Mouse (Mus musculus): ENCODE measurements around the gene Peg10. TPM values are rescaled to one million over a fixed set of nuclear protein-coding genes. Genes with fewer than 3 reads are reported as not detected.
"Not testable (repeated sequence)": the region's sequence is repeated elsewhere in the genome, so short reads cannot be mapped to it uniquely, and the experiment has no call there.

Gene Peg10
- polyA plus RNA-seq, 1 experiment, result 23.0 TPM

DNA sequence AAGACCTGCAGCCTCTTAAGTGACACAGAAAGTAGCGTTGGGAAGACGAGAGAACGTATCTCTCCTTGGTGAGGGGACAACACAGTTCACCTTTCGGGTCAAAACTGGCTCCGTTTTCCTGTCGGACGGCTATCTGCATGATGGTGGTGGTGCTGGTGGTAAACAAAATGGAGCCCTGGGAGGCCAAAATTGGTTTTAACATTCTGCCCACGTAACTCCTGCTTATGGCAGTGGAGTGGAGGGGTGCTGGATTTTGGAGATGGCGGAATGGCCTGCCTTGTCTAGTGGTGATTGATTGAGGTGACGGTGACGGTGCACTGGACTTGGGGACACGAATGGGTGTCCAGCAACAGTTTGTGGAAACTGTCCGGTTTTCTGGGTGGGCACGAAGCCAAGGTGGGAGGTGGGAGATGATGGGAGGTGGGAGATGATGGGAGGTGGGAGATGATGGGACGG is 1.4 kb downstream of the Peg10 start:
- Histone ChIP-seq H3K27me3 (ENCODE audit: control insufficient read depth, insufficient read depth, low read length) (no peaks in the 10 kb centered on the region), H3K27ac (ENCODE audit: control insufficient read depth, insufficient read depth, low read depth, low read length) (peak overlapping the region; percentile 37; the same call in 1 of the 2 replicates), H3K4me3 (ENCODE audit: control insufficient read depth, low read depth, low read length) (peak overlapping the region; percentile 61), H3K4me1 (ENCODE audit: control insufficient read depth, insufficient read depth, low read length) (peaks cover 18% of the 10 kb centered on the region), H3K36me3 (ENCODE audit: control insufficient read depth, insufficient read depth, low read length) (no peaks in the 10 kb centered on the region)
- TF ChIP-seq POLR2A (IDR thresholded peaks at IDR 0.05; ENCODE audit: control insufficient read depth, low read depth, low read length) (no peak), CTCF (IDR thresholded peaks at IDR 0.05; ENCODE audit: control insufficient read depth, insufficient read depth, insufficient replicate concordance, low read depth, low read length) (no peak)

DNA sequence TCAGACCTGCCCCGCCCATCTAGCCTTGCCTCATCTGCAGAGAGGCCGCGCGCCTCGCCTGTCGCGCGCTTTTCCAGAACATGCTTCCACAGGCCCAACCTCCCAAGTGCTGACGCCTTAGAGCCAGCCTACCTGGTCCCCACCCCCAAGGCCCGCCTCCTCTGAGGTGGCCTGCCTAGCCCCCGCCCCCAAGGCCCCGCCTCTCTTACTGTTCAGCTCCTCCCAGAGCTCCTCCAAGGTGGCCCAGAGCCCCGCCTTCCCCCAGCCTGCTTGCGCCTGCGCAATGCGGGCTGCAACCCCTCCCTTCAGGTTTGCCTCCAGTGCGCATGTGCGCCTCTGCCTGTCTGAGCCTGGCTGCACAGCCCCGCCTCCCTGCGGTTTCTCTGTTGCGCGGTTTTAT is 2.0 kb downstream of the Peg10 start:
- Histone ChIP-seq H3K4me3 (ENCODE audit: control insufficient read depth, low read depth, low read length) (peak overlapping the region; percentile 64), H3K4me1 (ENCODE audit: control insufficient read depth, insufficient read depth, low read length) (peaks cover 18% of the 10 kb centered on the region), H3K27ac (ENCODE audit: control insufficient read depth, insufficient read depth, low read depth, low read length) (no peak overlapping the region), H3K36me3 (ENCODE audit: control insufficient read depth, insufficient read depth, low read length) (no peaks in the 10 kb centered on the region), H3K27me3 (ENCODE audit: control insufficient read depth, insufficient read depth, low read length) (no peaks in the 10 kb centered on the region)
- TF ChIP-seq CTCF (IDR thresholded peaks at IDR 0.05; ENCODE audit: control insufficient read depth, insufficient read depth, insufficient replicate concordance, low read depth, low read length), result no peak
- TF ChIP-seq POLR2A (IDR thresholded peaks at IDR 0.05; ENCODE audit: control insufficient read depth, low read depth, low read length), result no peak

DNA sequence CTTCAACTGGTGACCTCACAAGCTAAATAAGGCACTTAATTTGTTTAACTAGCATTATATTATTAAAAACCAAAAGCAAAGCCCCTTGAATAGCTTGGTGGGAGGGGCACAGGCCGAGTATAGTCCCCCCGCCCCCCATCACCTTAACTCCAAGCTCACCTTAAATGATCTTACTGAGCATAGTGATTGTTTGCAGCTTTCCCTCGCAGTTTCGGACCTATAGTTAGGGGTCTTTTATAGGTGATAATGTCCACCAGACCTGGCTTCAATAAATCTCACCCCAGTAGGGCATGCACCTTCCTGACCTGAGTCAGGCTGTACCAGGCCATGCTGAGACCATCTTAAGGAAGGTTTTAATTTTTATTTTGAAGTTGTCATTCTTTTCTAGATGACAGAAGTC is 4.2 kb downstream of the Peg10 start:
- no peak overlapping the region for H3K27ac ChIP-seq (ENCODE audit: control insufficient read depth, insufficient read depth, low read depth, low read length)
- H3K27me3 ChIP-seq (ENCODE audit: control insufficient read depth, insufficient read depth, low read length), result no peaks in the 10 kb centered on the region
- no peaks in the 10 kb centered on the region for H3K36me3 ChIP-seq (ENCODE audit: control insufficient read depth, insufficient read depth, low read length)
- H3K4me3 ChIP-seq (ENCODE audit: control insufficient read depth, low read depth, low read length), result no peak overlapping the region
- no peak for TF ChIP-seq POLR2A (IDR thresholded peaks at IDR 0.05; ENCODE audit: control insufficient read depth, low read depth, low read length)
- no peak for TF ChIP-seq CTCF (IDR thresholded peaks at IDR 0.05; ENCODE audit: control insufficient read depth, insufficient read depth, insufficient replicate concordance, low read depth, low read length)
- H3K4me1 ChIP-seq (ENCODE audit: control insufficient read depth, insufficient read depth, low read length), result peaks cover 20% of the 10 kb centered on the region

DNA sequence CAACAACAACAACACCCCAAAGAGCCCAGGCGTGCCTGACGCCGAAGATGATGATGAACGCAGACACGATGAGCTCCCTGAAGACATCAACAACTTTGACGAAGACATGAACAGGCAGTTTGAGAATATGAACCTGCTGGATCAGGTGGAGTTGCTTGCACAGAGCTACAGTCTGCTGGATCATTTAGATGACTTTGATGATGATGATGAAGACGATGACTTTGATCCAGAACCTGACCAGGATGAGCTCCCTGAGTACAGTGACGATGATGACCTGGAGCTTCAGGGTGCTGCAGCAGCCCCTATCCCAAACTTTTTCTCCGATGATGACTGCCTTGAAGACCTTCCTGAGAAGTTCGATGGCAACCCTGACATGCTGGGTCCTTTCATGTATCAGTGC is 7.2 kb downstream of the Peg10 start:
- no peak for TF ChIP-seq POLR2A (IDR thresholded peaks at IDR 0.05; ENCODE audit: control insufficient read depth, low read depth, low read length)
- no peak for TF ChIP-seq CTCF (IDR thresholded peaks at IDR 0.05; ENCODE audit: control insufficient read depth, insufficient read depth, insufficient replicate concordance, low read depth, low read length)
- H3K4me1 ChIP-seq (ENCODE audit: control insufficient read depth, insufficient read depth, low read length), result peaks cover 6% of the 10 kb centered on the region; the same call in 1 of the 2 replicates
- no peaks in the 10 kb centered on the region for H3K27me3 ChIP-seq (ENCODE audit: control insufficient read depth, insufficient read depth, low read length)
- no peak overlapping the region for H3K27ac ChIP-seq (ENCODE audit: control insufficient read depth, insufficient read depth, low read depth, low read length)
- no peak overlapping the region for H3K4me3 ChIP-seq (ENCODE audit: control insufficient read depth, low read depth, low read length)
- no peaks in the 10 kb centered on the region for H3K36me3 ChIP-seq (ENCODE audit: control insufficient read depth, insufficient read depth, low read length)

DNA sequence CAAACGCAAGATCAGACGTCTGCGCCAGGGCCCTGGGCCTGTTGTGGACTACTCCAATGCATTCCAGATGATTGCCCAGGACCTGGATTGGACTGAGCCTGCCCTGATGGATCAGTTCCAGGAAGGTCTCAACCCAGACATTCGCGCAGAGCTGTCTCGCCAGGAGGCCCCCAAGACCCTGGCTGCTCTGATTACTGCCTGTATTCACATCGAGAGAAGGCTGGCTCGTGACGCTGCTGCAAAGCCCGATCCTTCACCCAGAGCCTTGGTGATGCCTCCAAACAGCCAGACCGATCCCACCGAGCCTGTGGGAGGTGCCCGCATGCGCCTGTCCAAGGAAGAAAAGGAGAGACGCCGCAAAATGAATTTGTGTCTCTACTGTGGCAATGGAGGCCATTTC is 7.8 kb downstream of the Peg10 start:
- no peak overlapping the region for H3K27ac ChIP-seq (ENCODE audit: control insufficient read depth, insufficient read depth, low read depth, low read length)
- TF ChIP-seq CTCF (IDR thresholded peaks at IDR 0.05; ENCODE audit: control insufficient read depth, insufficient read depth, insufficient replicate concordance, low read depth, low read length) (no peak), POLR2A (IDR thresholded peaks at IDR 0.05; ENCODE audit: control insufficient read depth, low read depth, low read length) (no peak)
- no peaks in the 10 kb centered on the region for H3K27me3 ChIP-seq (ENCODE audit: control insufficient read depth, insufficient read depth, low read length)
- H3K4me1 ChIP-seq (ENCODE audit: control insufficient read depth, insufficient read depth, low read length), result peaks cover 6% of the 10 kb centered on the region; the same call in 1 of the 2 replicates
- H3K4me3 ChIP-seq (ENCODE audit: control insufficient read depth, low read depth, low read length), result no peak overlapping the region
- no peaks in the 10 kb centered on the region for H3K36me3 ChIP-seq (ENCODE audit: control insufficient read depth, insufficient read depth, low read length)

DNA sequence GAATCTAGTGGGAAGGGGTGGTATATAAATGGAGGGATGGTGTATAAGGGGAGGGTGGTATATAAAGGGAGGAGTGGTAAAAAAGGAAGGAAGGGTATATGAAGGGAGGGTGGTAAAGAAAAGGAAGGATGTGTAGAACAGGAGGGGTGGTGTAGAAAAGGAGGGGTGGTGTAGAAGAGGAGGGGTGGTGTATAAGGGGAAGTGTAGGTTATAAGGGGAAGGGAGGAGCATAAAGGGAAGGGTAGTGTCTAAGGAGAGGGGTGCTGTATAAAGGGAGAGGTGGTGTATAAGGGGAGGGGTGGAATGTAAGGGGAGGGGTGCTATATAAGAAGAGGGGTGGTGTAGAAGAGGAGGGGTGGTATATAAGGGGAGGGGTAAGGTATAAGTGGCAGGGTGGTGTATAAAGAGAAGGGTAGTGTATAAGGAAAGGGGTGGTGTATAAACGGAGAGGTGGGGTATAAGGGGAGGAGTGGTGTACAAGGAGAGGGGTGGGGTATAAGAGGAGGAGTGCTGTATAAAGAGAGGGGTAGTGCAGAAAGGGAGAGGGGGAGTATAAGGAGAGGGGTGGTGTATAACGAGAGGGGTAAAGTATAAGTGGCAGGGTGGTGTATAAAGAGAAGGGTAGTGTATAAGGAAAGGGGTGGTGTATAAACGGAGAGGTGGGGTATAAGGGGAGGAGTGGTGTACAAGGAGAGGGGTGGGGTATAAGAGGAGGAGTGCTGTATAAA is 14.5 kb downstream of the Peg10 start:
- H3K4me1 ChIP-seq (ENCODE audit: control insufficient read depth, insufficient read depth, low read length); H3K27me3 ChIP-seq (ENCODE audit: control insufficient read depth, insufficient read depth, low read length); H3K4me3 ChIP-seq (ENCODE audit: control insufficient read depth, low read depth, low read length); H3K36me3 ChIP-seq (ENCODE audit: control insufficient read depth, insufficient read depth, low read length); H3K27ac ChIP-seq (ENCODE audit: control insufficient read depth, insufficient read depth, low read depth, low read length): not testable (repeated sequence)

DNA sequence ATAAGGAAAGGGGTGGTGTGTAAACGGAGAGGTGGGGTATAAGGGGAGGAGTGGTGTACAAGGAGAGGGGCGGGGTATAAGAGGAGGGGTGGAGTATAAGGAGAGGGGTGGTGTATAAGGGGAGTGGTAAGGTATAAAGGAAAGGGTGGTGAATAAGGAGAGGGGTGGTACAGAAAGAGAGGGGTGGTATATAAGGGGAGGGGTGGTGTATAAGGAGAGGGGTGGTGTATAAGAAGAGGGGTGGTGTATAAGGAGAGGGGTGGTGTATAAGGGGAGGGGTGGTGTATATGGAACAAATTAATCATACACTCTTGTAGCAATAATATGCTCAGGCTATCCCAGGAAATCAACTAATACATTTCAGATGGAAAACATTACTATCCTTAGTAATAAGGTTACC is 15.1 kb downstream of the Peg10 start:
- no peaks in the 10 kb centered on the region for H3K27me3 ChIP-seq (ENCODE audit: control insufficient read depth, insufficient read depth, low read length)
- H3K36me3 ChIP-seq (ENCODE audit: control insufficient read depth, insufficient read depth, low read length), result no peaks in the 10 kb centered on the region
- H3K4me3 ChIP-seq (ENCODE audit: control insufficient read depth, low read depth, low read length), result no peak overlapping the region
- H3K4me1 ChIP-seq (ENCODE audit: control insufficient read depth, insufficient read depth, low read length), result no peaks in the 10 kb centered on the region
- no peak overlapping the region for H3K27ac ChIP-seq (ENCODE audit: control insufficient read depth, insufficient read depth, low read depth, low read length)
- no peak for TF ChIP-seq POLR2A (IDR thresholded peaks at IDR 0.05; ENCODE audit: control insufficient read depth, low read depth, low read length)
- no peak for TF ChIP-seq CTCF (IDR thresholded peaks at IDR 0.05; ENCODE audit: control insufficient read depth, insufficient read depth, insufficient replicate concordance, low read depth, low read length)
